Mouse (Mus musculus) myocyte (in vitro differentiated cells): Measurements from ENCODE around the gene Slc5a8. TPM values are rescaled to one million over a fixed set of nuclear protein-coding genes. Genes with fewer than 3 reads are reported as not detected.

Source experiments
- H3K27me3 ChIP-seq: one replicate; pipeline ENCODE4 v1.6.1; 2011; ENCODE audit not compliant: control insufficient read depth, insufficient read depth, insufficient read length
- H3K36me3 ChIP-seq: one replicate; pipeline ENCODE4 v1.6.1; 2011; ENCODE audit not compliant: control insufficient read depth, insufficient read depth
- H3K4me2 ChIP-seq: one replicate; pipeline ENCODE4 v1.6.1; 2011; ENCODE audit warnings: low read depth, control low read depth
- H3K4me3 ChIP-seq: one replicate; pipeline ENCODE4 v1.5.1; 2011; ENCODE audit warnings: mild to moderate bottlenecking, control low read depth, moderate library complexity
- H3K79me2 ChIP-seq: one replicate; pipeline ENCODE4 v1.6.1; 2011; ENCODE audit not compliant: control insufficient read depth, insufficient read depth
- H3ac ChIP-seq: one replicate; pipeline ENCODE4 v1.6.1; 2011; ENCODE audit not compliant: control insufficient read depth, insufficient read length
- CEBPB ChIP-seq: IDR thresholded peaks from 2 replicates; pipeline ENCODE4 v1.6.1; 2011; ENCODE audit warnings: mild to moderate bottlenecking, moderate library complexity; ENCODE audit not compliant: poor library complexity, insufficient read depth, severe bottlenecking
- E2F4 ChIP-seq: IDR thresholded peaks from one replicate; pipeline ENCODE4 v1.6.1; 2011; ENCODE audit warnings: mild to moderate bottlenecking, control low read depth, moderate library complexity; ENCODE audit not compliant: insufficient read depth
- MAX ChIP-seq: IDR thresholded peaks from one replicate; pipeline ENCODE4 v1.6.1; 2011; ENCODE audit warnings: low read depth, mild to moderate bottlenecking, control low read depth
- MYOD1 ChIP-seq, 3 experiments: IDR thresholded peaks; one replicate each; pipeline ENCODE4 v1.6.1; 2011; ENCODE audit warnings: control low read depth in 2 of 3, low read depth in 2 of 3, mild to moderate bottlenecking in 2 of 3, moderate library complexity in 1 of 3; ENCODE audit not compliant: insufficient read length in 2 of 3, control insufficient read depth in 1 of 3
- MYOG ChIP-seq, 3 experiments: IDR thresholded peaks; one replicate each; pipeline ENCODE4 v1.6.1; 2011; ENCODE audit warnings: control low read depth in 2 of 3, low read depth in 2 of 3, mild to moderate bottlenecking in 2 of 3; ENCODE audit not compliant: insufficient read length in 2 of 3, control insufficient read depth in 1 of 3, insufficient read depth in 1 of 3
- POLR2A ChIP-seq: IDR thresholded peaks from one replicate; pipeline ENCODE4 v1.6.1; 2011; ENCODE audit warnings: low read depth, mild to moderate bottlenecking, control low read depth, moderate library complexity; ENCODE audit not compliant: insufficient read length
- POLR2AphosphoS2 ChIP-seq: IDR thresholded peaks from one replicate; pipeline ENCODE4 v1.6.1; 2011; ENCODE audit warnings: low read depth, control low read depth; ENCODE audit not compliant: insufficient read length
- REST ChIP-seq: IDR thresholded peaks from one replicate; pipeline ENCODE4 v1.6.1; 2011; ENCODE audit warnings: mild to moderate bottlenecking, control low read depth, moderate library complexity; ENCODE audit not compliant: insufficient read depth, insufficient read length
- SRF ChIP-seq: IDR thresholded peaks from one replicate; pipeline ENCODE4 v1.6.1; 2011; ENCODE audit warnings: low read depth; ENCODE audit not compliant: control insufficient read depth, insufficient read length
- TCF12 ChIP-seq: IDR thresholded peaks from one replicate; pipeline ENCODE4 v1.6.1; 2011; ENCODE audit warnings: mild to moderate bottlenecking, control low read depth; ENCODE audit not compliant: poor library complexity, insufficient read depth, severe bottlenecking
- TCF3 ChIP-seq: IDR thresholded peaks from one replicate; pipeline ENCODE4 v1.6.1; 2011; ENCODE audit warnings: low read depth, control low read depth; ENCODE audit not compliant: insufficient read length
- USF1 ChIP-seq: IDR thresholded peaks from one replicate; pipeline ENCODE4 v1.6.1; 2011; ENCODE audit warnings: low read depth, mild to moderate bottlenecking, control low read depth, moderate library complexity
- polyA plus RNA-seq: library from polyadenylated mRNA; unstranded; fragments of >200 nt; fragmentation: generic; extraction: Trizol; gene quantifications from one replicate; pipeline ENCODE4 v1.2.1, GENCODE M21; 2012; ENCODE audit warnings: missing spikeins

Gene Slc5a8
- polyA plus RNA-seq, 1 experiment = not detected

DNA sequence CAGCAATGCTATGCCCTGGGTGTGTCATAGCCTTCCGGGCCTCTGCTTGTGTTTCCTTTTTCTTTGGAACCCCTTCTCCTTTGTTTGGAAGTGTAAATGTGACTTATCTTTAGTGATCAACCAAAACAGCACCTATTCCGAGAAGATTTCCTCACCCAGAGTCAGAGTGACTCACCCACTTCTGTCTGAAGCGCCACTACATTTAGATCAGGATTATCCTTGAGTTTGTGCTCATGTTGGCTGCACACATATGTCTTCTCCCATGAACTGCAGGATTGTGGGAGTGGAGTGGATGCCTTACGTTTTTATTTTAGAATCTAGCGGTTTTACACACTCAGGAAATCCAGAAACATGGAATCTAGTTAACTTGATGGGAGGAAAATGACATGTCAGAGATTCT lies 75.0 kb downstream of the Slc5a8 start:
- Histone ChIP-seq H3ac (no peak overlapping the region), H3K4me3 (no peak overlapping the region), H3K4me2 (no peak overlapping the region), H3K36me3 (no peaks in the 10 kb centered on the region), H3K27me3 (no peaks in the 10 kb centered on the region), H3K79me2 (no peaks in the 10 kb centered on the region)
- TF ChIP-seq POLR2AphosphoS2 = no peak
- TF ChIP-seq SRF = no peak
- TF ChIP-seq MYOG (IDR thresholded peaks at IDR 0.05; ENCODE audit: control insufficient read depth in 1 of 3, insufficient read depth in 1 of 3, insufficient read length in 2 of 3, low read depth in 2 of 3) = no peak
- no peak for TF ChIP-seq MYOD1 (IDR thresholded peaks at IDR 0.05; ENCODE audit: control insufficient read depth in 1 of 3, insufficient read length in 2 of 3, low read depth in 2 of 3)
- no peak for TF ChIP-seq USF1
- no peak for TF ChIP-seq REST
- TF ChIP-seq TCF3 = no peak
- no peak for TF ChIP-seq POLR2A
- TF ChIP-seq E2F4 = no peak

DNA sequence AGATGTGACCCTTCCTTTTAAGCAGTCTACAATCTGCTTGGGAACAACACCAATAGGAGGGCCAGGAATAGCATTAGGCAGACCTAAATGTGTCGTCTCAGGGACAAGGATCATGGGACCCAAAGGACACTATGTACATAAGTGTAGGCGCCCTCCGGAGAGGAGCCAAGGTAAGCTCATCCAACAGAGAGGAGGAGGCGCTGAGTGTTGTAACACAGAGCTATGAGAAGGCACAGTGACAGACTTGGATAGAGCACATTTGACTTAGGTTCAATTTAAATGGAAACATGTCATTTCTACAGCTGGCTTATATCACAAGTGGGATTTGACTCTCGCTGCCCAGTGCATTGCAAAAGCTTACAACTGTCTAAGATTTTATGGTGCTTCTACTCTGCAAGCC lies 82.8 kb downstream of the Slc5a8 start:
- no peak overlapping the region for H3ac ChIP-seq
- H3K4me2 ChIP-seq = no peak overlapping the region
- H3K27me3 ChIP-seq = no peaks in the 10 kb centered on the region
- no peak overlapping the region for H3K4me3 ChIP-seq
- H3K36me3 ChIP-seq = no peaks in the 10 kb centered on the region
- no peaks in the 10 kb centered on the region for H3K79me2 ChIP-seq
- TF ChIP-seq POLR2A (no peak), TCF12 (no peak)

DNA sequence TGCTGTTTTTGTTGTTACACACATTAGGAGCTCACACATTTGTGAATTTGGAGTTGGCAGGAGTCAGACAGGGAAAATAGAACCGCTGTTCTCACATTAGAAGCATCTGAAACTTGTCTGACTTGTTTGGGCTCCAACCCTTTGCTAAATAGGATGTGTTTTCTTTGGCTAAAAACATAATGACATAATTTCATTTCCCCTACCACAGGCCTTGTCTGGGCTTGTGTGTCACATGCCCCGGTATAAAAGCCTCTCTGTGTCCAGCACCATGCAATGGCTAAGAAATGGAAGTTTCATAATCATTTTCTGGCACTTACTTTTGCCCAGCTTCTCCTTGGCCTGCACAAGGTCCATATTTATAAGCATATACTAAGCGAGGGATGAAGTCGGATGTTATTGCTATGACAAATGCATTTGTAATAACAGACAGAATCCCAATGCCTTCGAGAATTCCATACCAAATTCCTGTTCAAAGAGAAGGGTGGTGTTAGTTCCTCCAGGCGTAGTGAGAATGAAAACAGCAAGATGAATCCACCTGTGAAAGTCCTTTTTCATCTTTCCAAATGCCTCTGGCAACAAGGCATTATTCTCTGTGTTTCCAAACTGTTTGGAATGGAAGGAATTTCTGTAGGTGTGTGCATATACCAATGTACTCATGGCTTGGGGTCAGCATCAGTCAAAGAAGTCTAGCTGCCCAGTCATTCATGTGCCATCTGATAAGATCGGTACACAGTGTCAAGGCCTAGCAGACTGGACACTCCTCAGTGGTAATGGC lies 85.3 kb downstream of the Slc5a8 start:
- H3ac ChIP-seq = no peak overlapping the region
- H3K4me3 ChIP-seq = no peak overlapping the region
- H3K79me2 ChIP-seq = no peaks in the 10 kb centered on the region
- H3K4me2 ChIP-seq = no peak overlapping the region
- no peaks in the 10 kb centered on the region for H3K36me3 ChIP-seq
- TF ChIP-seq POLR2A = no peak
- no peaks in the 10 kb centered on the region for H3K27me3 ChIP-seq

DNA sequence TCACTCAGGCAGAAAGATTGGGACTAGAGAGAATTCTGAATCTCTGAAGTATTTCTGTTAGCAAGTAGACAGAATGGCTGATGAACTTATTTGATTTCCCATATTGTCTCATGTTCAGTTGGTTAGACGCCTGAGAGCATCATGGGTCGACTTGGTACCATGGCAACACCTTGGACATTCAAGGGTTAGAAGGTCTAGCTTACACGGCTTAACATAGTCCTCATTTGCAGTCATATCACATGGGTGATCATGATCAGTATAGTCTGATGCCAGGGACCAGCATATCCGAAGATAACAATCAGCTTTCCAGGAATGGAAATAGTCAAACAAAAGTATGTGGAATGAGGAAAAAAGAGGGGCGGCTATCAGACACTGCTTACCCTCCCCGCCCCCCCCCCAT lies 93.1 kb downstream of the Slc5a8 start:
- H3K27me3 ChIP-seq = no peaks in the 10 kb centered on the region
- H3K36me3 ChIP-seq = no peaks in the 10 kb centered on the region
- H3K4me3 ChIP-seq = no peak overlapping the region
- H3K4me2 ChIP-seq = no peak overlapping the region
- TF ChIP-seq MYOG (IDR thresholded peaks at IDR 0.05; ENCODE audit: control insufficient read depth in 1 of 3, insufficient read depth in 1 of 3, insufficient read length in 2 of 3, low read depth in 2 of 3) (no peak), MAX (no peak), POLR2A (no peak), CEBPB (no peak), TCF12 (no peak), POLR2AphosphoS2 (no peak), TCF3 (no peak), USF1 (no peak), E2F4 (no peak), MYOD1 (IDR thresholded peaks at IDR 0.05; ENCODE audit: control insufficient read depth in 1 of 3, insufficient read length in 2 of 3, low read depth in 2 of 3) (no peak), SRF (no peak), REST (no peak)
- H3K79me2 ChIP-seq = no peaks in the 10 kb centered on the region
- H3ac ChIP-seq = no peak overlapping the region

Other genes with a start within 250 kb of the Slc5a8 start
- gene Spic, start 201.0 kb upstream of the Slc5a8 start, polyA plus RNA-seq = not detected
- 69.5 TPM for gene Arl1, start 155.1 kb upstream of the Slc5a8 start, polyA plus RNA-seq
- gene Utp20, start 59.2 kb upstream of the Slc5a8 start, polyA plus RNA-seq = 11.5 TPM